Mouse (Mus musculus) midbrain, embryonic 15.5 days (tissue): Measurements from ENCODE around the gene Ppp1r15b. TPM values are rescaled to one million over a fixed set of nuclear protein-coding genes. Genes with fewer than 3 reads are reported as not detected.
A peak's percentile ranks its signal among the peaks of the same experiment; 100 is the strongest.

ENCODE experiments used
- ATAC-seq: fragments of 200-750 bp; cut with Nextera tagmentation; replicated peaks from 2 replicates; pipeline ENCODE4 v1.8.0; 2017; ENCODE audit warnings: moderate TSS enrichment
- H3K27ac ChIP-seq: fragments of 300-500 bp; sonication (generic); 2 replicates; pipeline ENCODE4 v1.5.1; 2015; ENCODE audit warnings: mild to moderate bottlenecking, inconsistent platforms
- H3K27me3 ChIP-seq: fragments of 300-500 bp; sonication (generic); replicated peaks from 2 replicates; pipeline ENCODE4 v1.6.1; 2015; ENCODE audit warnings: inconsistent platforms
- H3K36me3 ChIP-seq: fragments of 300-500 bp; sonication (generic); replicated peaks from 2 replicates; pipeline ENCODE4 v1.6.1; 2015; ENCODE audit warnings: inconsistent platforms
- H3K4me1 ChIP-seq: fragments of 300-500 bp; sonication (generic); 2 replicates; pipeline ENCODE4 v1.6.1; 2015; ENCODE audit warnings: inconsistent platforms
- H3K4me2 ChIP-seq: fragments of 300-500 bp; sonication (generic); 2 replicates; pipeline ENCODE4 v1.6.1; 2015; ENCODE audit warnings: inconsistent platforms, mild to moderate bottlenecking, moderate library complexity
- H3K4me3 ChIP-seq: fragments of 300-500 bp; sonication (generic); 2 replicates; pipeline ENCODE4 v1.5.1; 2015; ENCODE audit warnings: mild to moderate bottlenecking, inconsistent platforms
- H3K9ac ChIP-seq: fragments of 300-500 bp; sonication (generic); 2 replicates; pipeline ENCODE4 v1.6.1; 2015; ENCODE audit warnings: mild to moderate bottlenecking, inconsistent platforms
- H3K9me3 ChIP-seq: fragments of 300-500 bp; sonication (generic); 2 replicates; pipeline ENCODE4 v1.6.1; 2016; ENCODE audit warnings: inconsistent platforms
- WGBS: fragments of 180-500 bp; shearing (Covaris S2); methylation state at CpG from one replicate; pipeline ENCODE4 v1.1.7; 2015; ENCODE audit warnings: mixed read lengths; 5-methylcytosine and 5-hydroxymethylcytosine counted together
- polyA plus RNA-seq: library from polyadenylated mRNA; unstranded; fragments of >200 nt; fragmentation: Nextera tagmentation; extraction: Ambion mirVana; gene quantifications from 2 replicates; pipeline ENCODE4 v1.2.1, GENCODE M21; 2015

Gene Ppp1r15b
- polyA plus RNA-seq, 1 experiment from 2014 or later, result 30.1 TPM

- Histone ChIP-seq H3K4me1 (no peaks in the 10 kb centered on the region), H3K27me3 (no peaks in the 10 kb centered on the region), H3K9ac (no peak overlapping the region), H3K4me2 (no peak overlapping the region), H3K4me3 (no peak overlapping the region), H3K36me3 (no peaks in the 10 kb centered on the region), H3K27ac (no peak overlapping the region), H3K9me3 (no peaks in the 10 kb centered on the region)
- ATAC-seq, result 0 out of 2 replicates have a peak, but pooled peaks have one; percentile 48
- 64% methylated on average over 22 of the region's 22 CpGs for WGBS
Observed at GRCm38 (mm10) chr1:133146014-133147009, 15.4 kb downstream of the Ppp1r15b start.

GRCm38 (mm10) chr1:133147324-133147723 is 16.4 kb downstream of the Ppp1r15b start:
- Histone ChIP-seq H3K4me1 (no peaks in the 10 kb centered on the region), H3K36me3 (no peaks in the 10 kb centered on the region), H3K4me3 (no peak overlapping the region), H3K27ac (no peak overlapping the region), H3K9me3 (no peaks in the 10 kb centered on the region), H3K4me2 (no peak overlapping the region), H3K9ac (no peak overlapping the region), H3K27me3 (no peaks in the 10 kb centered on the region)
- ATAC-seq, result no peak
- 83% methylated on average over 5 of the region's 5 CpGs for WGBS

GRCm38 (mm10) chr1:133148122-133148521 is 17.2 kb downstream of the Ppp1r15b start:
- Histone ChIP-seq H3K9ac (no peak overlapping the region), H3K4me1 (no peaks in the 10 kb centered on the region), H3K9me3 (no peaks in the 10 kb centered on the region), H3K4me2 (no peak overlapping the region), H3K27ac (no peak overlapping the region), H3K27me3 (no peaks in the 10 kb centered on the region), H3K4me3 (no peak overlapping the region), H3K36me3 (no peaks in the 10 kb centered on the region)
- no peak for ATAC-seq
- 94% methylated on average over 8 of the region's 8 CpGs for WGBS

- Histone ChIP-seq H3K27me3 (no peaks in the 10 kb centered on the region), H3K9ac (no peak overlapping the region)
- 89% methylated on average over 2 of the region's 2 CpGs for WGBS
Observed at GRCm38 (mm10) chr1:133150556-133150955, 19.6 kb downstream of the Ppp1r15b start.

GRCm38 (mm10) chr1:133152213-133152612 is 21.3 kb downstream of the Ppp1r15b start:
- no peaks in the 10 kb centered on the region for H3K36me3 ChIP-seq
- no peaks in the 10 kb centered on the region for H3K9me3 ChIP-seq
- H3K4me3 ChIP-seq, result no peak overlapping the region
- ATAC-seq, result no peak
- H3K9ac ChIP-seq, result no peak overlapping the region
- H3K4me2 ChIP-seq, result no peak overlapping the region
- no peak overlapping the region for H3K27ac ChIP-seq
- H3K4me1 ChIP-seq, result no peaks in the 10 kb centered on the region
- H3K27me3 ChIP-seq, result no peaks in the 10 kb centered on the region
- 91% methylated on average over 3 of the region's 3 CpGs for WGBS

More at GRCm38 (mm10) chr1:133150556-133150955, 19.6 kb downstream of the Ppp1r15b start:
- no peak for ATAC-seq
- no peaks in the 10 kb centered on the region for H3K4me1 ChIP-seq
- H3K27ac ChIP-seq, result no peak overlapping the region
- H3K4me2 ChIP-seq, result no peak overlapping the region
- no peak overlapping the region for H3K4me3 ChIP-seq
- H3K36me3 ChIP-seq, result no peaks in the 10 kb centered on the region
- no peaks in the 10 kb centered on the region for H3K9me3 ChIP-seq

- Histone ChIP-seq H3K27ac (no peak overlapping the region), H3K4me1 (peaks cover 3% of the 10 kb centered on the region; the same call in 1 of the 2 replicates), H3K9me3 (no peaks in the 10 kb centered on the region), H3K9ac (no peak overlapping the region), H3K4me3 (no peak overlapping the region), H3K36me3 (no peaks in the 10 kb centered on the region), H3K27me3 (no peaks in the 10 kb centered on the region), H3K4me2 (no peak overlapping the region)
- 86% methylated on average over 6 of the region's 6 CpGs for WGBS
- no peak for ATAC-seq
Observed at GRCm38 (mm10) chr1:133155270-133155669, 24.3 kb downstream of the Ppp1r15b start.

- no peak overlapping the region for H3K9ac ChIP-seq
- no peak overlapping the region for H3K4me3 ChIP-seq
- no peak overlapping the region for H3K4me2 ChIP-seq
- 57% methylated on average over 7 of the region's 7 CpGs for WGBS
- no peaks in the 10 kb centered on the region for H3K36me3 ChIP-seq
- H3K9me3 ChIP-seq, result no peaks in the 10 kb centered on the region
- H3K27me3 ChIP-seq, result peaks cover 19% of the 10 kb centered on the region
- H3K27ac ChIP-seq, result no peak overlapping the region
- ATAC-seq, result no peak
- peaks cover 13% of the 10 kb centered on the region for H3K4me1 ChIP-seq
Observed at GRCm38 (mm10) chr1:133159128-133159564, 28.2 kb downstream of the Ppp1r15b start.

GRCm38 (mm10) chr1:133161559-133161958 is 30.6 kb downstream of the Ppp1r15b start:
- 78% methylated on average over 4 of the region's 4 CpGs for WGBS
- H3K4me2 ChIP-seq, result no peak overlapping the region
- no peak overlapping the region for H3K4me3 ChIP-seq
- H3K27me3 ChIP-seq, result peaks cover 22% of the 10 kb centered on the region
- no peak overlapping the region for H3K27ac ChIP-seq
- H3K9ac ChIP-seq, result no peak overlapping the region
- no peaks in the 10 kb centered on the region for H3K9me3 ChIP-seq
- ATAC-seq, result no peak
- no peaks in the 10 kb centered on the region for H3K36me3 ChIP-seq
- peaks cover 23% of the 10 kb centered on the region for H3K4me1 ChIP-seq

GRCm38 (mm10) chr1:133162046-133162445 is 31.1 kb downstream of the Ppp1r15b start:
- Histone ChIP-seq H3K27ac (no peak overlapping the region), H3K4me1 (peaks cover 23% of the 10 kb centered on the region), H3K27me3 (peaks cover 22% of the 10 kb centered on the region), H3K9me3 (no peaks in the 10 kb centered on the region), H3K4me2 (no peak overlapping the region), H3K9ac (no peak overlapping the region), H3K36me3 (no peaks in the 10 kb centered on the region), H3K4me3 (no peak overlapping the region)
- ATAC-seq, result no peak
- 74% methylated on average over 10 of the region's 10 CpGs for WGBS

GRCm38 (mm10) chr1:133162981-133163380 is 32.0 kb downstream of the Ppp1r15b start:
- 61% methylated on average over 8 of the region's 8 CpGs for WGBS
- Histone ChIP-seq H3K4me1 (peaks cover 23% of the 10 kb centered on the region), H3K9ac (no peak overlapping the region), H3K9me3 (no peaks in the 10 kb centered on the region), H3K4me2 (peak overlapping the region; percentile 99; the same call in 1 of the 2 replicates), H3K27ac (no peak overlapping the region), H3K27me3 (peaks cover 22% of the 10 kb centered on the region), H3K4me3 (no peak overlapping the region), H3K36me3 (no peaks in the 10 kb centered on the region)
- no peak for ATAC-seq

- Histone ChIP-seq H3K27ac (no peak within 1 kb of the TSS), H3K4me1 (peaks cover 23% of the 10 kb centered on the region), H3K4me2 (peak within 1 kb of the TSS; percentile 99), H3K9ac (peak within 1 kb of the TSS; percentile 53), H3K9me3 (no peaks in the 10 kb centered on the region), H3K27me3 (peaks cover 22% of the 10 kb centered on the region), H3K4me3 (peak within 1 kb of the TSS; percentile 56), H3K36me3 (no peaks in the 10 kb centered on the region)
- under 1% methylated on average over 62 of the region's 68 CpGs for WGBS
- peak; percentile 58 for ATAC-seq
Observed at GRCm38 (mm10) chr1:133163820-133164431, 33.0 kb downstream of the Ppp1r15b start, which contains the start of gene Plekha6. Gene Plekha6 (plus strand): TSS chr1:133164210.

GRCm38 (mm10) chr1:133164591-133165011 is 33.7 kb downstream of the Ppp1r15b start:
- Histone ChIP-seq H3K9me3 (no peaks in the 10 kb centered on the region), H3K27me3 (peaks cover 22% of the 10 kb centered on the region), H3K9ac (no peak overlapping the region), H3K4me1 (peaks cover 20% of the 10 kb centered on the region), H3K36me3 (no peaks in the 10 kb centered on the region), H3K27ac (no peak overlapping the region), H3K4me2 (peak overlapping the region; percentile 99), H3K4me3 (peak overlapping the region; percentile 56)
- 1% methylated on average over 10 of the region's 10 CpGs for WGBS
- no peak for ATAC-seq
